Mouse (Mus musculus) heart, postnatal 0 days (tissue): Measurements from ENCODE around the gene D430042O09Rik. TPM values are rescaled to one million over a fixed set of nuclear protein-coding genes. Genes with fewer than 3 reads are reported as not detected.

Experiments
- ATAC-seq: fragments of 200-750 bp; cut with Nextera tagmentation; 2 replicates; pipeline ENCODE4 v1.8.0; 2017; ENCODE audit warnings: low read depth, moderate number of reproducible peaks, moderate library complexity; ENCODE audit not compliant: insufficient read depth
- DNase-seq: peaks from one replicate; pipeline ENCODE4 v3.0.0-alpha.2; 2016; ENCODE audit warnings: low spot score
- H3K27ac ChIP-seq: fragments of 300-500 bp; sonication (generic); 2 replicates; pipeline ENCODE4 v1.5.1; 2014; ENCODE audit warnings: low read depth, mild to moderate bottlenecking
- H3K27me3 ChIP-seq: fragments of 300-500 bp; sonication (generic); 2 replicates; pipeline ENCODE4 v1.6.1; 2014; ENCODE audit warnings: low read length, mixed read lengths; ENCODE audit not compliant: control insufficient read depth, insufficient read depth
- H3K36me3 ChIP-seq: fragments of 300-500 bp; sonication (generic); replicated peaks from 2 replicates; pipeline ENCODE4 v1.6.1; 2014; ENCODE audit warnings: low read length, mixed read lengths; ENCODE audit not compliant: control insufficient read depth, insufficient read depth
- H3K4me1 ChIP-seq: fragments of 300-500 bp; sonication (generic); 2 replicates; pipeline ENCODE4 v1.6.1; 2014; ENCODE audit warnings: antibody characterized with exemption; ENCODE audit not compliant: control insufficient read depth, insufficient read depth
- H3K4me2 ChIP-seq: fragments of 300-500 bp; sonication (generic); 2 replicates; pipeline ENCODE4 v1.6.1; 2014; ENCODE audit warnings: low read depth, mild to moderate bottlenecking, low read length, moderate library complexity
- H3K4me3 ChIP-seq: fragments of 300-500 bp; sonication (generic); 2 replicates; pipeline ENCODE4 v1.5.1; 2014; ENCODE audit warnings: low read depth, low read length
- H3K9ac ChIP-seq: fragments of 300-500 bp; sonication (generic); replicated peaks from 2 replicates; pipeline ENCODE4 v1.6.1; 2014; ENCODE audit warnings: low read depth, low read length, mixed read lengths
- H3K9me3 ChIP-seq: fragments of 300-500 bp; sonication (generic); replicated peaks from 2 replicates; pipeline ENCODE4 v1.6.1; 2016; ENCODE audit warnings: low read length; ENCODE audit not compliant: control insufficient read depth
- CTCF ChIP-seq: IDR thresholded peaks from 2 replicates; pipeline ENCODE4 v1.5.1; 2016; ENCODE audit warnings: antibody characterized with exemption, control low read depth, low read depth
- EP300 ChIP-seq: IDR thresholded peaks from 2 replicates; pipeline ENCODE4 v1.6.1; 2016; ENCODE audit warnings: antibody characterized with exemption, low read depth
- WGBS: fragments of 180-500 bp; shearing (Covaris S2); extraction: QIAGEN DNeasy Blood & Tissue Kit; methylation state at CpG from one replicate; pipeline ENCODE4 v1.1.7; 2014; 5-methylcytosine and 5-hydroxymethylcytosine counted together
- polyA plus RNA-seq: library from polyadenylated mRNA; unstranded; fragments of >200 nt; fragmentation: Nextera tagmentation; extraction: Ambion mirVana; gene quantifications from 2 replicates; pipeline ENCODE4 v1.2.1, GENCODE M21; 2015
- total RNA-seq: library from RNA; depleted of rRNA; stranded (reverse); fragments of >200 nt; gene quantifications from 2 replicates; pipeline ENCODE4 v1.2.3, GENCODE M21; 2014; ENCODE audit warnings: low replicate concordance

The D430042O09Rik gene
- total and polyA plus RNA-seq, 2 experiments from 2014 or later = 4.5 to 23.9 TPM

DNA sequence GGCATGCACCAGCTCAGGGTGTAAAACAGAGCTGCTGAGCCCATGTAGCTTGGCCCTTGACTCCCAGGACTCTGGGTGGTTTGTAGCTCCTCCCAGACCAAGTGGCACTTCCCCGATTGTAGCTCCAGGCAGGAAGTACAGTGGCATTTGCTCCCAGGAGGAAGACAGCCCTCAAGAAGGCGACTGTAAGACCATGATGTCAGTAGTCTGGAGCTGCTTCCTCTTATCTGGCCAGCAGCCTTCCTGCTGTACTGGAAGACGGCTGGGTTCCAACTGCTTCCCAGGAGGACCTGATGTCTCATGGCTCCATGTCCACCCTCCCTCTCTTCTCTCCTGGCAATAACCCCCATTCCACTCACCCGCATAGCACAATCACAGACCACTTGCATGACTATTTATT lies 170.4 kb downstream of the D430042O09Rik start:
- Histone ChIP-seq H3K4me1 (0 out of 2 replicates have a peak, but pooled peaks cover 6% of the 10 kb centered on the region), H3K9ac (no peak overlapping the region), H3K27ac (no peak overlapping the region), H3K4me3 (no peak overlapping the region), H3K27me3 (no peaks in the 10 kb centered on the region), H3K4me2 (no peak overlapping the region), H3K9me3 (no peaks in the 10 kb centered on the region), H3K36me3 (no peaks in the 10 kb centered on the region)
- no peak for TF ChIP-seq CTCF
- no peak for TF ChIP-seq EP300
- 43% methylated on average over 4 of the region's 4 CpGs for WGBS
- DNase-seq (peak; percentile 9), ATAC-seq (no peak)

GRCm38 (mm10) chr7:125883232-125883631 lies 175.5 kb downstream of the D430042O09Rik start:
- Histone ChIP-seq H3K9ac (no peak overlapping the region), H3K27me3 (no peaks in the 10 kb centered on the region), H3K9me3 (no peaks in the 10 kb centered on the region), H3K4me3 (no peak overlapping the region), H3K4me1 (0 out of 2 replicates have a peak, but pooled peaks cover 3% of the 10 kb centered on the region), H3K4me2 (no peak overlapping the region), H3K36me3 (no peaks in the 10 kb centered on the region), H3K27ac (no peak overlapping the region)
- no peak for ATAC-seq
- DNase-seq = no peak
- TF ChIP-seq EP300 = no peak
- no peak for TF ChIP-seq CTCF
- WGBS = 90% methylated on average over 2 of the region's 2 CpGs

DNA sequence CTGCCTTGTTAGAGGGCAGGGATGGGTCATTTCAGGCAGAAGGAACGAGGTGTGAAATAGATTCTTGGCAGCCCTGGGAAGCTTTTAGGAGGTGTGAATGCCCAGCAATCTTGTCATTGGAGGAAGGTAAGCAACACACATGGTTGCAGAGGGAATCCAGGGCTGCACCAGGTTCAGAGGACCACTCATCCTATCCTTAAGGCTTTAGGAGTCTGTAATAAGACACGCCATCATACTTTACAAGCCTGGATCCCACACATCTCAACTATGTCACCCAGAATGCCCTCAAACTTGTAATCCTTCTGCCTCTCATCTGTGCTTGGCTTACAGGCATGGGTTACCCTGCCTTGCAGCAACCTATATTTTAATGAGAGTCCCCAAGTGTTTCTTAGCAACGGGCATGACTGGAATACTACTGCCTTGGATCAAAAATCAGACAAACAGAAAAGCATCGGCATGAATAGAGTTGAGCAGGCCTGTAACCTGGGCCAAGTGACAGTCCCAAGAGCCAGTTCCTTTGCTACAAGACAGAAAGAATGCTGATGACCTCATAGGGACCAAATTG lies 178.5 kb downstream of the D430042O09Rik start:
- Histone ChIP-seq H3K36me3 (no peaks in the 10 kb centered on the region), H3K4me3 (no peak overlapping the region), H3K4me2 (no peak overlapping the region), H3K9me3 (no peaks in the 10 kb centered on the region), H3K4me1 (0 out of 2 replicates have a peak, but pooled peaks cover 3% of the 10 kb centered on the region), H3K27me3 (no peaks in the 10 kb centered on the region), H3K9ac (no peak overlapping the region), H3K27ac (no peak overlapping the region)
- ATAC-seq (no peak), DNase-seq (no peak)
- WGBS = 46% methylated on average over 4 of the region's 4 CpGs
- no peak for TF ChIP-seq EP300
- no peak for TF ChIP-seq CTCF

DNA sequence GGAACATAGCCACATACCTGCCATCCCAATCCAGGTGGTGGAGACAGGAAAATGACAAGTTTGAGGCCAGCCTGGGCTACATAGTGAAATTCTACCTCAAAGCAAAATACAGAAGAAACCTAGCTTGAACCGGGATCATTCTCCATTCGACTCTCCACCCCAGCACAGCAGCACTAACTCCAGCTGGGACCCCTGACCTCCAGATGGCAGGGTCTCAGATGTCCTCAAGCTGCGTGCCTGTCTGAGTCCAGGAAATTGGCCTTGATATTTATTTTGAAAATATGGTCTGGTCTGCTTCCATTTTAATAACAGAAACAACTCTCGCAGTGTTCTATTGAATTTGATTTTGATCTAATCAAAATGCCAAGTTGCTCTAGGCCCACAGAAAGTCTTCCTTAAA lies 179.4 kb downstream of the D430042O09Rik start:
- Histone ChIP-seq H3K36me3 (no peaks in the 10 kb centered on the region), H3K27me3 (no peaks in the 10 kb centered on the region), H3K9ac (no peak overlapping the region), H3K27ac (no peak overlapping the region), H3K4me3 (no peak overlapping the region), H3K4me2 (no peak overlapping the region), H3K4me1 (0 out of 2 replicates have a peak, but pooled peaks cover 3% of the 10 kb centered on the region), H3K9me3 (no peaks in the 10 kb centered on the region)
- TF ChIP-seq CTCF = no peak
- no peak for TF ChIP-seq EP300
- no peak for DNase-seq
- no peak for ATAC-seq
- 77% methylated on average over 4 of the region's 4 CpGs for WGBS

DNA sequence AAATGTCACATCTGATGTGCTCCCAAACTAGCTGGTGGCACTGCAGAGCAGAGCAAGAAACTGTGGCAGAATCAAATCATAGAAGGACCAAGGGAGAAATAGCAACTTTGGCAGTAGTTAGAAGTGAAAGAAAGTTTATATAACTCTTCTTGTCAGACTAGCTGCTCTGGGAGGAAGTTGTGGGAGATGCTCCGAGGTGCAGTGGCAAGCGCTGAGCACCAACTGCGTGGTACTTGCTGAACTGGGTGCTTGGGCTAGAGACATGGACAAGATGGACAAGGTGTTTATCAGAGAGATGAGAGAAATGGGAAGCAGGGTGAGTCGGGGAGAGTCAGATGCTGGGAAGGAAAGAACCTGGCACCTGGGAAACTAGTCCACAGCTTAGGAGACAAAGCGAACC lies 180.1 kb downstream of the D430042O09Rik start:
- 84% methylated on average over 5 of the region's 5 CpGs for WGBS
- Histone ChIP-seq H3K4me3 (no peak overlapping the region), H3K4me1 (0 out of 2 replicates have a peak, but pooled peaks cover 3% of the 10 kb centered on the region), H3K27ac (no peak overlapping the region), H3K27me3 (no peaks in the 10 kb centered on the region), H3K9me3 (no peaks in the 10 kb centered on the region), H3K9ac (no peak overlapping the region), H3K4me2 (no peak overlapping the region), H3K36me3 (no peaks in the 10 kb centered on the region)
- DNase-seq (no peak), ATAC-seq (no peak)
- no peak for TF ChIP-seq CTCF
- no peak for TF ChIP-seq EP300

GRCm38 (mm10) chr7:125888373-125888772 lies 180.7 kb downstream of the D430042O09Rik start:
- H3K27ac ChIP-seq = no peak overlapping the region
- H3K36me3 ChIP-seq = no peaks in the 10 kb centered on the region
- H3K9me3 ChIP-seq = no peaks in the 10 kb centered on the region
- no peak for TF ChIP-seq CTCF
- TF ChIP-seq EP300 = no peak
- no peak overlapping the region for H3K4me3 ChIP-seq
- no peak overlapping the region for H3K4me2 ChIP-seq
- DNase-seq = no peak
- WGBS = 64% methylated on average over 12 of the region's 12 CpGs
- H3K4me1 ChIP-seq = 0 out of 2 replicates have a peak, but pooled peaks cover 3% of the 10 kb centered on the region
- H3K27me3 ChIP-seq = no peaks in the 10 kb centered on the region
- ATAC-seq = no peak
- H3K9ac ChIP-seq = no peak overlapping the region
